Mouse (Mus musculus): Measurements from ENCODE around the gene Sh3rf1. TPM values are rescaled to one million over a fixed set of nuclear protein-coding genes. Genes with fewer than 3 reads are reported as not detected.

The Sh3rf1 gene
- polyA plus RNA-seq, 1 experiment from 2014 or later, result 13.8 TPM

GRCm38 (mm10) chr8:61263691-61264090 lies 40.0 kb downstream of the Sh3rf1 start:
- no peak overlapping the region for H3K27ac ChIP-seq (ENCODE audit: low read depth)
- no peaks in the 10 kb centered on the region for H3K9me3 ChIP-seq (ENCODE audit: control insufficient read depth, low read length)
- no peaks in the 10 kb centered on the region for H3K27me3 ChIP-seq (replicated peaks; ENCODE audit: control insufficient read depth, insufficient read depth, low read length)
- H3K4me2 ChIP-seq (ENCODE audit: low read length), result no peak overlapping the region
- peaks cover 14% of the 10 kb centered on the region; the same call in 1 of the 2 replicates for H3K4me1 ChIP-seq (replicated peaks; ENCODE audit: control insufficient read depth, insufficient read depth, low read length)
- WGBS, result 98% methylated on average over 4 of the region's 4 CpGs
- ATAC-seq (replicated peaks; ENCODE audit: low FRiP score, low TSS enrichment, low read depth) (no peak), DNase-seq (ENCODE audit: low spot score) (no peak)
- no peaks in the 10 kb centered on the region for H3K36me3 ChIP-seq (ENCODE audit: control insufficient read depth, insufficient read depth, low read length)
- H3K9ac ChIP-seq (ENCODE audit: low read length), result no peak overlapping the region
- H3K4me3 ChIP-seq (ENCODE audit: low read depth, low read length), result no peak overlapping the region

- Histone ChIP-seq H3K9ac (ENCODE audit: low read length) (no peak overlapping the region), H3K27ac (ENCODE audit: low read depth) (no peak overlapping the region), H3K36me3 (ENCODE audit: control insufficient read depth, insufficient read depth, low read length) (no peaks in the 10 kb centered on the region), H3K4me3 (ENCODE audit: low read depth, low read length) (no peak overlapping the region), H3K9me3 (ENCODE audit: control insufficient read depth, low read length) (no peaks in the 10 kb centered on the region), H3K4me1 (replicated peaks; ENCODE audit: control insufficient read depth, insufficient read depth, low read length) (peaks cover 14% of the 10 kb centered on the region; the same call in 1 of the 2 replicates), H3K27me3 (replicated peaks; ENCODE audit: control insufficient read depth, insufficient read depth, low read length) (no peaks in the 10 kb centered on the region), H3K4me2 (ENCODE audit: low read length) (no peak overlapping the region)
- ATAC-seq (replicated peaks; ENCODE audit: low FRiP score, low TSS enrichment, low read depth), result no peak
- 70% methylated on average over 7 of the region's 7 CpGs for WGBS
- DNase-seq (ENCODE audit: low spot score), result no peak
Measured at GRCm38 (mm10) chr8:61264881-61265280, 41.2 kb downstream of the Sh3rf1 start.

- H3K4me1 ChIP-seq (replicated peaks; ENCODE audit: control insufficient read depth, insufficient read depth, low read length), result peaks cover 12% of the 10 kb centered on the region; the same call in 1 of the 2 replicates
- H3K9me3 ChIP-seq (ENCODE audit: control insufficient read depth, low read length), result no peaks in the 10 kb centered on the region
- no peak overlapping the region for H3K27ac ChIP-seq (ENCODE audit: low read depth)
- H3K9ac ChIP-seq (ENCODE audit: low read length), result no peak overlapping the region
- 61% methylated on average over 5 of the region's 5 CpGs for WGBS
- DNase-seq (ENCODE audit: low spot score), result no peak
- H3K4me3 ChIP-seq (ENCODE audit: low read depth, low read length), result no peak overlapping the region
- no peak for ATAC-seq (replicated peaks; ENCODE audit: low FRiP score, low TSS enrichment, low read depth)
- no peak overlapping the region for H3K4me2 ChIP-seq (ENCODE audit: low read length)
- no peaks in the 10 kb centered on the region for H3K27me3 ChIP-seq (replicated peaks; ENCODE audit: control insufficient read depth, insufficient read depth, low read length)
- no peaks in the 10 kb centered on the region for H3K36me3 ChIP-seq (ENCODE audit: control insufficient read depth, insufficient read depth, low read length)
Measured at GRCm38 (mm10) chr8:61265390-61265789, 41.7 kb downstream of the Sh3rf1 start.

- Histone ChIP-seq H3K9ac (ENCODE audit: low read length) (no peak overlapping the region), H3K27ac (ENCODE audit: low read depth) (no peak overlapping the region), H3K4me3 (ENCODE audit: low read depth, low read length) (no peak overlapping the region), H3K36me3 (ENCODE audit: control insufficient read depth, insufficient read depth, low read length) (no peaks in the 10 kb centered on the region), H3K9me3 (ENCODE audit: control insufficient read depth, low read length) (no peaks in the 10 kb centered on the region), H3K4me1 (replicated peaks; ENCODE audit: control insufficient read depth, insufficient read depth, low read length) (peaks cover 8% of the 10 kb centered on the region; the same call in 1 of the 2 replicates), H3K4me2 (ENCODE audit: low read length) (no peak overlapping the region), H3K27me3 (replicated peaks; ENCODE audit: control insufficient read depth, insufficient read depth, low read length) (no peaks in the 10 kb centered on the region)
- ATAC-seq (replicated peaks; ENCODE audit: low FRiP score, low TSS enrichment, low read depth) (peak; percentile 53; the same call in 1 of the 2 replicates), DNase-seq (ENCODE audit: low spot score) (no peak)
- 97% methylated on average over 1 of the region's 1 CpGs for WGBS
Measured at GRCm38 (mm10) chr8:61267061-61267460, 43.4 kb downstream of the Sh3rf1 start.

GRCm38 (mm10) chr8:61267692-61268091 lies 44.0 kb downstream of the Sh3rf1 start:
- H3K4me1 ChIP-seq (replicated peaks; ENCODE audit: control insufficient read depth, insufficient read depth, low read length), result peaks cover 9% of the 10 kb centered on the region
- H3K27me3 ChIP-seq (replicated peaks; ENCODE audit: control insufficient read depth, insufficient read depth, low read length), result no peaks in the 10 kb centered on the region
- ATAC-seq (replicated peaks; ENCODE audit: low FRiP score, low TSS enrichment, low read depth) (no peak), DNase-seq (ENCODE audit: low spot score) (no peak)
- no peaks in the 10 kb centered on the region for H3K36me3 ChIP-seq (ENCODE audit: control insufficient read depth, insufficient read depth, low read length)
- H3K9ac ChIP-seq (ENCODE audit: low read length), result no peak overlapping the region
- WGBS, result 59% methylated on average over 8 of the region's 8 CpGs
- no peaks in the 10 kb centered on the region for H3K9me3 ChIP-seq (ENCODE audit: control insufficient read depth, low read length)
- H3K27ac ChIP-seq (ENCODE audit: low read depth), result no peak overlapping the region
- H3K4me2 ChIP-seq (ENCODE audit: low read length), result no peak overlapping the region
- no peak overlapping the region for H3K4me3 ChIP-seq (ENCODE audit: low read depth, low read length)

- Histone ChIP-seq H3K27ac (ENCODE audit: low read depth) (no peak overlapping the region), H3K27me3 (replicated peaks; ENCODE audit: control insufficient read depth, insufficient read depth, low read length) (no peaks in the 10 kb centered on the region), H3K36me3 (ENCODE audit: control insufficient read depth, insufficient read depth, low read length) (no peaks in the 10 kb centered on the region), H3K4me3 (ENCODE audit: low read depth, low read length) (no peak overlapping the region), H3K9me3 (ENCODE audit: control insufficient read depth, low read length) (no peaks in the 10 kb centered on the region), H3K9ac (ENCODE audit: low read length) (no peak overlapping the region), H3K4me2 (ENCODE audit: low read length) (no peak overlapping the region), H3K4me1 (replicated peaks; ENCODE audit: control insufficient read depth, insufficient read depth, low read length) (peaks cover 16% of the 10 kb centered on the region)
- DNase-seq (ENCODE audit: low spot score) (no peak), ATAC-seq (replicated peaks; ENCODE audit: low FRiP score, low TSS enrichment, low read depth) (no peak)
- 84% methylated on average over 10 of the region's 10 CpGs for WGBS
Measured at GRCm38 (mm10) chr8:61268233-61268916, 44.7 kb downstream of the Sh3rf1 start.

- ATAC-seq (replicated peaks; ENCODE audit: low FRiP score, low TSS enrichment, low read depth) (no peak), DNase-seq (ENCODE audit: low spot score) (no peak)
- H3K9me3 ChIP-seq (ENCODE audit: control insufficient read depth, low read length), result no peaks in the 10 kb centered on the region
- H3K9ac ChIP-seq (ENCODE audit: low read length), result no peak overlapping the region
- H3K4me1 ChIP-seq (replicated peaks; ENCODE audit: control insufficient read depth, insufficient read depth, low read length), result peaks cover 25% of the 10 kb centered on the region
- no peak overlapping the region for H3K4me3 ChIP-seq (ENCODE audit: low read depth, low read length)
- no peak overlapping the region for H3K27ac ChIP-seq (ENCODE audit: low read depth)
- H3K4me2 ChIP-seq (ENCODE audit: low read length), result no peak overlapping the region
- no peaks in the 10 kb centered on the region for H3K27me3 ChIP-seq (replicated peaks; ENCODE audit: control insufficient read depth, insufficient read depth, low read length)
- no peaks in the 10 kb centered on the region for H3K36me3 ChIP-seq (ENCODE audit: control insufficient read depth, insufficient read depth, low read length)
- 77% methylated on average over 11 of the region's 11 CpGs for WGBS
Measured at GRCm38 (mm10) chr8:61270016-61270415, 46.3 kb downstream of the Sh3rf1 start.

GRCm38 (mm10) chr8:61270541-61270940 lies 46.9 kb downstream of the Sh3rf1 start:
- Histone ChIP-seq H3K9me3 (ENCODE audit: control insufficient read depth, low read length) (no peaks in the 10 kb centered on the region), H3K4me1 (replicated peaks; ENCODE audit: control insufficient read depth, insufficient read depth, low read length) (peaks cover 25% of the 10 kb centered on the region), H3K27me3 (replicated peaks; ENCODE audit: control insufficient read depth, insufficient read depth, low read length) (no peaks in the 10 kb centered on the region), H3K9ac (ENCODE audit: low read length) (no peak overlapping the region), H3K27ac (ENCODE audit: low read depth) (no peak overlapping the region), H3K4me2 (ENCODE audit: low read length) (no peak overlapping the region), H3K36me3 (ENCODE audit: control insufficient read depth, insufficient read depth, low read length) (no peaks in the 10 kb centered on the region), H3K4me3 (ENCODE audit: low read depth, low read length) (no peak overlapping the region)
- 74% methylated on average over 9 of the region's 9 CpGs for whole genome bisulfite sequencing
- ATAC-seq (replicated peaks; ENCODE audit: low FRiP score, low TSS enrichment, low read depth), result no peak
- DNase-seq (ENCODE audit: low spot score), result no peak

- H3K27me3 ChIP-seq (replicated peaks; ENCODE audit: control insufficient read depth, insufficient read depth, low read length), result no peaks in the 10 kb centered on the region
- WGBS, result 88% methylated on average over 2 of the region's 6 CpGs
- no peak for DNase-seq (ENCODE audit: low spot score)
- ATAC-seq (replicated peaks; ENCODE audit: low FRiP score, low TSS enrichment, low read depth), result no peak
- H3K9me3 ChIP-seq (ENCODE audit: control insufficient read depth, low read length), result no peaks in the 10 kb centered on the region
- no peaks in the 10 kb centered on the region for H3K36me3 ChIP-seq (ENCODE audit: control insufficient read depth, insufficient read depth, low read length)
- H3K4me1 ChIP-seq (replicated peaks; ENCODE audit: control insufficient read depth, insufficient read depth, low read length), result peaks cover 28% of the 10 kb centered on the region
- no peak overlapping the region for H3K4me3 ChIP-seq (ENCODE audit: low read depth, low read length)
- no peak overlapping the region for H3K4me2 ChIP-seq (ENCODE audit: low read length)
- H3K9ac ChIP-seq (ENCODE audit: low read length), result no peak overlapping the region
- H3K27ac ChIP-seq (ENCODE audit: low read depth), result no peak overlapping the region
Measured at GRCm38 (mm10) chr8:61270961-61271360, 47.3 kb downstream of the Sh3rf1 start.

Data from intestine, embryonic 14.5 days (tissue).